Mouse (Mus musculus) heart, postnatal 0 days (tissue): ENCODE results near the gene Spats2.

Source experiments
- CTCF ChIP-seq: IDR thresholded peaks from 2 replicates; pipeline ENCODE4 v1.5.1; 2016; ENCODE audit warnings: antibody characterized with exemption, control low read depth, low read depth
- EP300 ChIP-seq: IDR thresholded peaks from 2 replicates; pipeline ENCODE4 v1.6.1; 2016; ENCODE audit warnings: antibody characterized with exemption, low read depth

DNA sequence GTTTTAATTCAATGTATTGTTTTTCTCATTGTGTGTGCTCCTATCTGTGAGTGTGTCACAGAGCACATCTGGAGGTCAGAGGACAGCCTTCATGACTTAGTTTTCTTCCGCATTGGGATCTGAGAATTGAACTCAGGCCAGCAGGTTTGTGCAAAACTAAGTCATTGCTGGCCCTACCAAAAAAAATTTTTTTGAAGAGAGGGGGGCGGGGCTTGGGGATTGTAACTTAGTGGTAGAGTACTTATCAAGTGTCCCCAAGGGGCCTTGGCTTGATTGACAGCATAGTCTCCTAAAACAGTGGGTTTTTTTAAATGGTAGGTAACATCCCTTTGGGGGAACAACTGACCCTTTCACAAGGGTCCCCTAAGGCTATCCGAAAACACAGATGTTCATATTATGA lies 14.6 kb upstream of the Spats2 start:
- TF ChIP-seq CTCF (no peak), EP300 (no peak)
